Mouse (Mus musculus) CH12.LX (cell line): Measurements from ENCODE around the gene Vps9d1. TPM values are rescaled to one million over a fixed set of nuclear protein-coding genes. Genes with fewer than 3 reads are reported as not detected.

Source experiments
- DNase-seq: peaks from one replicate; pipeline ENCODE4 v3.0.0-alpha.2; 2013; ENCODE audit errors: extremely low read depth
- H3K27ac ChIP-seq: 2 replicates; pipeline ENCODE4 v1.5.1; 2012; ENCODE audit warnings: low read depth, mild to moderate bottlenecking, control low read depth, moderate library complexity; ENCODE audit not compliant: insufficient read depth
- H3K27me3 ChIP-seq: replicated peaks from 2 replicates; pipeline ENCODE3; 2012; ENCODE audit warnings: inconsistent platforms
- H3K36me3 ChIP-seq, 2 experiments: replicated peaks in 1 of 2; 2 replicates each; pipeline versions ENCODE3 to v1.6.1; 2012; ENCODE audit warnings: inconsistent platforms in 1 of 2, low read length in 1 of 2, mild to moderate bottlenecking in 1 of 2, mixed read lengths in 1 of 2, moderate library complexity in 1 of 2; ENCODE audit not compliant: control insufficient read depth in 1 of 2, insufficient read depth in 1 of 2
- H3K4me1 ChIP-seq, 2 experiments: 2 replicates each; pipeline ENCODE4 v1.6.1; 2012; ENCODE audit warnings: inconsistent platforms in 1 of 2, moderate library complexity in 1 of 2; ENCODE audit not compliant: insufficient read depth in 2 of 2, control insufficient read depth in 1 of 2
- H3K4me2 ChIP-seq: 2 replicates; pipeline ENCODE4 v1.6.1; 2012; ENCODE audit warnings: low read depth, mild to moderate bottlenecking, control low read depth; ENCODE audit not compliant: poor library complexity, insufficient read depth, severe bottlenecking
- H3K4me3 ChIP-seq, 3 experiments: fragments of 150-350 bp in 1 of 3; sonication (generic) in 1 of 3; replicated peaks in 1 of 3; 2 replicates each; pipeline versions ENCODE3 to v1.5.1; 2011 to 2012; ENCODE audit warnings: low read depth in 2 of 3, low read length in 2 of 3, mild to moderate bottlenecking in 2 of 3, moderate library complexity in 2 of 3, control low read depth in 1 of 3, improper control_type of control experiment in 1 of 3, inconsistent platforms in 1 of 3, mixed read lengths in 1 of 3; ENCODE audit not compliant: poor library complexity in 1 of 3
- H3K79me2 ChIP-seq: replicated peaks from 2 replicates; pipeline ENCODE4 v1.6.1; 2012; ENCODE audit warnings: mild to moderate bottlenecking, moderate library complexity; ENCODE audit not compliant: control insufficient read depth, poor library complexity, insufficient read depth, severe bottlenecking; ENCODE audit errors: extremely low read depth
- H3K9ac ChIP-seq: 2 replicates; pipeline ENCODE4 v1.6.1; 2012; ENCODE audit warnings: low read depth, mild to moderate bottlenecking, control low read depth, moderate library complexity; ENCODE audit not compliant: insufficient read depth
- H3K9me3 ChIP-seq: replicated peaks from 2 replicates; pipeline ENCODE3; 2012; ENCODE audit warnings: low read length, inconsistent platforms, mixed read lengths
- CHD1 ChIP-seq: IDR thresholded peaks from 2 replicates; pipeline ENCODE4 v1.6.1; 2012; ENCODE audit warnings: low read depth, low read length, improper control_type of control experiment, inconsistent platforms
- CHD2 ChIP-seq: IDR thresholded peaks from 2 replicates; pipeline ENCODE4 v1.6.1; 2011; ENCODE audit warnings: low read length, improper control_type of control experiment
- E2F4 ChIP-seq: IDR thresholded peaks from 2 replicates; pipeline ENCODE4 v1.6.1; 2011; ENCODE audit warnings: low read depth, low read length, improper control_type of control experiment; ENCODE audit not compliant: insufficient replicate concordance
- ELF1 ChIP-seq: IDR thresholded peaks from 2 replicates; pipeline ENCODE4 v1.6.1; 2014; ENCODE audit warnings: low read depth, mild to moderate bottlenecking, inconsistent platforms, low read length, improper control_type of control experiment
- HCFC1 ChIP-seq: IDR thresholded peaks from 2 replicates; pipeline ENCODE4 v1.6.1; 2012; ENCODE audit warnings: low read depth, mild to moderate bottlenecking, inconsistent platforms, low read length, improper control_type of control experiment
- KAT2A ChIP-seq: IDR thresholded peaks from 2 replicates; pipeline ENCODE4 v1.6.1; 2012; ENCODE audit warnings: low read length, improper control_type of control experiment, inconsistent platforms; ENCODE audit not compliant: insufficient replicate concordance
- MAX ChIP-seq: IDR thresholded peaks from 2 replicates; pipeline ENCODE4 v1.6.1; 2011; ENCODE audit warnings: low read length, improper control_type of control experiment
- MEF2A ChIP-seq: IDR thresholded peaks from 2 replicates; pipeline ENCODE4 v1.6.1; 2014; ENCODE audit warnings: low read depth, mild to moderate bottlenecking, inconsistent platforms, low read length, improper control_type of control experiment, borderline replicate concordance
- MXI1 ChIP-seq: IDR thresholded peaks from 2 replicates; pipeline ENCODE4 v1.6.1; 2011; ENCODE audit warnings: mild to moderate bottlenecking, low read depth, low read length, improper control_type of control experiment
- NELFE ChIP-seq: IDR thresholded peaks from 2 replicates; pipeline ENCODE4 v1.6.1; 2011; ENCODE audit warnings: low read depth, low read length, improper control_type of control experiment
- NRF1 ChIP-seq: IDR thresholded peaks from 2 replicates; pipeline ENCODE4 v1.6.1; 2014; ENCODE audit warnings: low read depth, mild to moderate bottlenecking, inconsistent platforms, low read length, improper control_type of control experiment, moderate library complexity
- POLR2A ChIP-seq: IDR thresholded peaks from 2 replicates; pipeline ENCODE4 v1.6.1; 2011; ENCODE audit warnings: low read depth, mild to moderate bottlenecking, improper control_type of control experiment, low read length
- POLR2AphosphoS2 ChIP-seq: IDR thresholded peaks from 2 replicates; pipeline ENCODE4 v1.6.1; 2011; ENCODE audit warnings: low read depth, low read length, improper control_type of control experiment
- SIN3A ChIP-seq: IDR thresholded peaks from 2 replicates; pipeline ENCODE4 v1.6.1; 2012; ENCODE audit warnings: low read length, improper control_type of control experiment, inconsistent platforms
- SMC3 ChIP-seq: IDR thresholded peaks from 2 replicates; pipeline ENCODE4 v1.6.1; 2011; ENCODE audit warnings: low read depth, low read length, improper control_type of control experiment
- TCF12 ChIP-seq: IDR thresholded peaks from 2 replicates; pipeline ENCODE4 v1.6.1; 2014; ENCODE audit warnings: low read depth, mild to moderate bottlenecking, inconsistent platforms, low read length, improper control_type of control experiment
- UBTF ChIP-seq: IDR thresholded peaks from 2 replicates; pipeline ENCODE4 v1.6.1; 2012; ENCODE audit warnings: low read depth, mild to moderate bottlenecking, inconsistent platforms, low read length, improper control_type of control experiment, moderate library complexity
- USF1 ChIP-seq: IDR thresholded peaks from 2 replicates; pipeline ENCODE4 v1.6.1; 2014; ENCODE audit warnings: low read depth, mild to moderate bottlenecking, inconsistent platforms, low read length, improper control_type of control experiment
- ZC3H11A ChIP-seq: IDR thresholded peaks from 2 replicates; pipeline ENCODE4 v1.6.1; 2012; ENCODE audit warnings: low read depth, mild to moderate bottlenecking, inconsistent platforms, low read length, improper control_type of control experiment
- ZMIZ1 ChIP-seq: IDR thresholded peaks from 2 replicates; pipeline ENCODE4 v1.6.1; 2012; ENCODE audit warnings: low read depth, mild to moderate bottlenecking, inconsistent platforms, low read length, improper control_type of control experiment
- ZNF384 ChIP-seq: IDR thresholded peaks from 2 replicates; pipeline ENCODE4 v1.6.1; 2012; ENCODE audit warnings: low read depth, low read length, improper control_type of control experiment, inconsistent platforms
- dilution Hi-C: fragments of 300-500 bp; cut with MboI; formaldehyde crosslinking; loops from 2 replicates; pipeline ENCODE4 v1.14.3; 2020; ENCODE audit warnings: low sequenced_read_pairs; ENCODE audit not compliant: extremely low pct_unique_long_range_greater_than_20kb, extremely low pct_ligation_motif_present
- in situ Hi-C: fragments of 300-500 bp; cut with MboI; formaldehyde crosslinking; loops from 3 replicates; pipeline ENCODE4 v1.14.3; 2019; ENCODE audit warnings: low sequenced_read_pairs, low pct_ligation_motif_present, low pct_unique_long_range_greater_than_20kb, mixed read lengths
- polyA plus RNA-seq: library from polyadenylated mRNA; unstranded; fragments of >175 nt; gene quantifications from 2 replicates; pipeline ENCODE4 v1.2.1, GENCODE M21; 2012; ENCODE audit warnings: low read depth; ENCODE audit not compliant: insufficient read length
- total RNA-seq, 2 experiments: library from RNA; depleted of rRNA; stranded (reverse); fragments of 300-350 nt in 1 of 2; fragments of >200 nt in 1 of 2; gene quantifications; 2 replicates each; pipeline ENCODE4 v1.2.3; 2012 to 2014

Gene Vps9d1
- total and polyA plus RNA-seq, 3 experiments: 2.8 to 9.7 (median 5.5) TPM

DNA sequence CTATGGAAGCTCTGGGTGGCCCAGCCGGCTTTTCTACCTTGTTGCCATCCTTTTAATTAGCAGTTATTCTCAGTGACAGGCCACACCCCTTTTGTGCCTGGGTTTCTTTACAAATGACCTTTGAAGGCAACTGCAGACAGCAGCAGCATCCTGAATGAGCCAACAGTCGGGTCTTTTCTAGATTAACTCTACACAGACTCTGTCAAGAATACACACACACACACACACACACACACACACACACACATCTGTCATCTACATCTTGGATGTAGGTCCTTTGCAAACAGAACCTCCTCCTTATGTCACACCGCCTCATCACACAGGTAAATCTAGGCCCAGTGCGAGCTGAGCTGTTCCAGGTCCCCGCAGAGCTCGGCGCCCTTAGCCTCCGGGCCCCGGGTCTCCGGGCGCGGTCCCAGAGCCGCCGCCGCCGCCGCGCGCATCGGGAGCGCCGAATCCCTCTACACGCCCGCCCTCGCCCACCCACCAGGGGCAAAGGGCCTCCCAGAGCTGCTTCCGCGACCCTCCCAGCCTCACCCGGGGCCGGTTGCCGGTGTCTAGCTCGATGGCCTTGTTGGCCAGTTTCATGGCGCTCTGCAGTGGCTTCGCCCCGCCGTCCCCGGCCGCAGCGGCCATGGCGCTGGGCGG lies 573 bp downstream of the Vps9d1 start:
- DNase-seq: no peak
- peak overlapping the region; percentile 73 to 89 (median 87) for H3K4me3 ChIP-seq
- peaks cover 33 to 57% of the 10 kb centered on the region in 2 experiments for H3K36me3 ChIP-seq
- no peaks in the 10 kb centered on the region for H3K27me3 ChIP-seq
- H3K27ac ChIP-seq: peak overlapping the region; percentile 1; the same call in 1 of the 2 replicates
- peak overlapping the region; percentile 88 for H3K9ac ChIP-seq
- peaks cover 13 to 49% of the 10 kb centered on the region in 2 experiments for H3K4me1 ChIP-seq
- peak; percentile 43; the same call in 1 of the 2 replicates for TF ChIP-seq NELFE
- TF ChIP-seq UBTF: peak; percentile 6; the same call in 1 of the 2 replicates
- TF ChIP-seq CHD2: 0 out of 2 replicates have a peak, but pooled peaks have one; percentile 34
- TF ChIP-seq POLR2AphosphoS2: no peak
- TF ChIP-seq MAX: peak; percentile 14; the same call in 1 of the 2 replicates
- no peak for TF ChIP-seq HCFC1
- no peak for TF ChIP-seq MEF2A
- TF ChIP-seq E2F4: no peak
- TF ChIP-seq USF1: no peak
- TF ChIP-seq ZC3H11A: no peak
- no peak for TF ChIP-seq TCF12
- TF ChIP-seq CHD1: no peak
- peak; percentile 65; the same call in 1 of the 2 replicates for TF ChIP-seq SIN3A
- TF ChIP-seq SMC3: no peak
- 0 out of 2 replicates have a peak, but pooled peaks have one; percentile 26 for TF ChIP-seq ZMIZ1
- no peak for TF ChIP-seq KAT2A
- TF ChIP-seq ZNF384: no peak
- TF ChIP-seq POLR2A: peak; percentile 63
- in situ Hi-C loops (no loop called here), dilution Hi-C loops (no loop called here)
- no peaks in the 10 kb centered on the region for H3K9me3 ChIP-seq
- no peaks in the 10 kb centered on the region for H3K79me2 ChIP-seq
- peak overlapping the region; percentile 92 for H3K4me2 ChIP-seq

DNA sequence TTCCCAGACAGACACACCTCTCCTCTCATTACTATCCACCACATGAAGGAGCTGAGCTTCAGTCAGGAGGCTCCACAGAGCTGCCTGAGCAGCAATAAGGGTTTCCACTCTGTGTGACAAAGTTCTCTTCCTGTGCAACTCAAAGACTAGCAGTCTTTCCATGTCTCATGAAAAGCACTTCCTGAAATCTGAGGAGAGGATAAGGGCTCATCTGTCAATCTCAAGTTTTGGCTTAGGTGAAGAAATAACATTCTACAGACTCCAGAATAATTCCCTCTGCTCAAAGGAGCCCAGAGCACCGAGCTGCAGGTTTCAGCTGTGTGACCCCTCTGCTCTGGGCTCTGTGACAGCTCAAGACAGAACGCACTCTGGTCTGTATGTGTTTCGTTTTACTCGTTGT lies 1.2 kb downstream of the Vps9d1 start:
- in situ Hi-C loops: no loop called here
- TF ChIP-seq NRF1 (no peak), MXI1 (no peak), ELF1 (peak; percentile 41; the same call in 1 of the 2 replicates)
- H3K4me1 ChIP-seq: peaks cover 13 to 52% of the 10 kb centered on the region in 2 experiments
- no peak for DNase-seq
- H3K4me2 ChIP-seq: peak overlapping the region; percentile 92
- H3K27ac ChIP-seq: no peak overlapping the region
- no peaks in the 10 kb centered on the region for H3K79me2 ChIP-seq
- H3K9me3 ChIP-seq: no peaks in the 10 kb centered on the region
- dilution Hi-C loops: no loop called here
- no peaks in the 10 kb centered on the region for H3K27me3 ChIP-seq
- H3K9ac ChIP-seq: peak overlapping the region; percentile 88; the same call in 1 of the 2 replicates
- H3K36me3 ChIP-seq: peaks cover 33 to 57% of the 10 kb centered on the region in 2 experiments
- peak overlapping the region; percentile 73 to 89 (median 87) for H3K4me3 ChIP-seq
